Mouse (Mus musculus) heart, embryonic 14.5 days (tissue): ENCODE data around the gene Kif7. TPM values are rescaled to one million over a fixed set of nuclear protein-coding genes. Genes with fewer than 3 reads are reported as not detected.

Experiments used
- ATAC-seq: fragments of 200-750 bp; cut with Nextera tagmentation; 2 replicates; pipeline ENCODE4 v1.8.0; 2017; ENCODE audit warnings: low read depth, moderate TSS enrichment; ENCODE audit not compliant: insufficient number of reproducible peaks, insufficient read depth, low FRiP score
- H3K27ac ChIP-seq, 2 experiments: fragments of 200-500 bp in 1 of 2; fragments of 300-500 bp in 1 of 2; sonication (generic) in 1 of 2; replicated peaks in 1 of 2; 2 replicates each; pipeline ENCODE4 v1.5.1; 2012 to 2014; ENCODE audit warnings: low read depth in 2 of 2, low read length in 2 of 2, control low read depth in 1 of 2, mild to moderate bottlenecking in 1 of 2, mixed read lengths in 1 of 2; ENCODE audit not compliant: control insufficient read depth in 1 of 2, insufficient read depth in 1 of 2
- H3K27me3 ChIP-seq: fragments of 300-500 bp; sonication (generic); 2 replicates; pipeline ENCODE4 v1.6.1; 2014; ENCODE audit warnings: mild to moderate bottlenecking, low read length, control low read depth; ENCODE audit not compliant: control insufficient read depth, insufficient read depth
- H3K36me3 ChIP-seq: fragments of 300-500 bp; sonication (generic); 2 replicates; pipeline ENCODE4 v1.6.1; 2014; ENCODE audit warnings: mild to moderate bottlenecking, control low read depth, low read length, mixed read lengths; ENCODE audit not compliant: control insufficient read depth, insufficient read depth
- H3K4me1 ChIP-seq, 2 experiments: fragments of 200-500 bp in 1 of 2; fragments of 300-500 bp in 1 of 2; sonication (generic) in 1 of 2; 2 replicates each; pipeline ENCODE4 v1.6.1; 2012 to 2014; ENCODE audit warnings: low read length in 2 of 2, control low read depth in 1 of 2, mixed read lengths in 1 of 2; ENCODE audit not compliant: control insufficient read depth in 2 of 2, insufficient read depth in 2 of 2
- H3K4me2 ChIP-seq: fragments of 300-500 bp; sonication (generic); 2 replicates; pipeline ENCODE4 v1.6.1; 2014; ENCODE audit warnings: mild to moderate bottlenecking, low read length
- H3K4me3 ChIP-seq, 2 experiments: fragments of 200-500 bp in 1 of 2; fragments of 300-500 bp in 1 of 2; sonication (generic) in 1 of 2; 2 replicates each; pipeline ENCODE4 v1.5.1; 2012 to 2014; ENCODE audit warnings: low read length in 2 of 2, mild to moderate bottlenecking in 2 of 2, control low read depth in 1 of 2, low read depth in 1 of 2, moderate library complexity in 1 of 2; ENCODE audit not compliant: control insufficient read depth in 1 of 2, insufficient read depth in 1 of 2
- H3K9ac ChIP-seq: fragments of 300-500 bp; sonication (generic); 2 replicates; pipeline ENCODE4 v1.6.1; 2014; ENCODE audit warnings: mild to moderate bottlenecking, low read length
- H3K9me3 ChIP-seq: fragments of 300-500 bp; sonication (generic); 2 replicates; pipeline ENCODE4 v1.6.1; 2016; ENCODE audit warnings: low read length, control low read depth; ENCODE audit not compliant: control insufficient read depth
- WGBS: fragments of 180-500 bp; shearing (Covaris S2); extraction: QIAGEN DNeasy Blood & Tissue Kit; methylation state at CpG from one replicate; pipeline ENCODE4 v1.1.7; 2014; 5-methylcytosine and 5-hydroxymethylcytosine counted together
- polyA plus RNA-seq: library from polyadenylated mRNA; unstranded; fragments of >200 nt; fragmentation: Nextera tagmentation; extraction: Ambion mirVana; gene quantifications from 2 replicates; pipeline ENCODE4 v1.2.1, GENCODE M21; 2014

Gene Kif7
- polyA plus RNA-seq, 1 experiment from 2014 or later, result 2.0 TPM

- Histone ChIP-seq H3K4me1 (peaks cover 0 to 3% of the 10 kb centered on the region in 2 experiments; a peak in 2 of 4 replicates), H3K27ac (no peak overlapping the region), H3K27me3 (no peaks in the 10 kb centered on the region), H3K4me2 (no peak overlapping the region), H3K9ac (no peak overlapping the region), H3K36me3 (no peaks in the 10 kb centered on the region), H3K4me3 (no peak overlapping the region), H3K9me3 (no peaks in the 10 kb centered on the region)
- ATAC-seq, result no peak
- WGBS, result 63% methylated on average over 6 of the region's 6 CpGs
Observed at GRCm38 (mm10) chr7:79747659-79748058, 32.1 kb upstream of the Kif7 start.

GRCm38 (mm10) chr7:79744585-79744984 is 29.1 kb upstream of the Kif7 start:
- 73% methylated on average over 5 of the region's 5 CpGs for WGBS

DNA sequence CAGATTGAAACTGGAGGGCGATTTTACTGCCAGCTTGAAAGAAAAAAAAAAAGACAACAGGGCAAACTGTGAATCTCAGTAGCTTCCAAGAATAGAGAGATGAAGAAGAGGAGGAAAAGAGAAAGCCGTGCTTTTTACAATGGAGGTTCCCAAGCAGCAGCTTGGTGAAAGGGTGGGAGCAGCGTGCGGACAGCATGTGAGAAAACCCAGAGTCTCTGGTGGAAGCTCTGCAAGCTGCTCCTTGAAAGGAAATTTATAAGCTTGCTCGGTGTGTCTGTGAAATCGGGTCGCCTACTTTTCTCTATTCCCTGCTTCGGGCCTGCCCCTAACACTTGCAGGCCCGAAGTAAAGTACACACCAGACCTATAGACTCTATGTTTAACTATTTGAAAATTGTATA is 28.5 kb upstream of the Kif7 start:
- Histone ChIP-seq H3K27me3 (no peaks in the 10 kb centered on the region), H3K27ac (no peak overlapping the region), H3K4me1 (peaks cover 0 to 3% of the 10 kb centered on the region in 2 experiments; a peak in 2 of 4 replicates), H3K4me3 (no peak overlapping the region), H3K9me3 (no peaks in the 10 kb centered on the region), H3K4me2 (no peak overlapping the region), H3K9ac (no peak overlapping the region), H3K36me3 (no peaks in the 10 kb centered on the region)
- ATAC-seq, result no peak
- 89% methylated on average over 9 of the region's 9 CpGs for WGBS

More at GRCm38 (mm10) chr7:79744585-79744984, 29.1 kb upstream of the Kif7 start:
- no peak overlapping the region for H3K4me2 ChIP-seq
- H3K27me3 ChIP-seq, result no peaks in the 10 kb centered on the region
- H3K4me3 ChIP-seq, result no peak overlapping the region
- H3K9me3 ChIP-seq, result no peaks in the 10 kb centered on the region
- ATAC-seq, result no peak
- H3K4me1 ChIP-seq, result peaks cover 0 to 3% of the 10 kb centered on the region in 2 experiments; a peak in 2 of 4 replicates
- H3K27ac ChIP-seq, result no peak overlapping the region
- H3K9ac ChIP-seq, result no peak overlapping the region
- no peaks in the 10 kb centered on the region for H3K36me3 ChIP-seq

DNA sequence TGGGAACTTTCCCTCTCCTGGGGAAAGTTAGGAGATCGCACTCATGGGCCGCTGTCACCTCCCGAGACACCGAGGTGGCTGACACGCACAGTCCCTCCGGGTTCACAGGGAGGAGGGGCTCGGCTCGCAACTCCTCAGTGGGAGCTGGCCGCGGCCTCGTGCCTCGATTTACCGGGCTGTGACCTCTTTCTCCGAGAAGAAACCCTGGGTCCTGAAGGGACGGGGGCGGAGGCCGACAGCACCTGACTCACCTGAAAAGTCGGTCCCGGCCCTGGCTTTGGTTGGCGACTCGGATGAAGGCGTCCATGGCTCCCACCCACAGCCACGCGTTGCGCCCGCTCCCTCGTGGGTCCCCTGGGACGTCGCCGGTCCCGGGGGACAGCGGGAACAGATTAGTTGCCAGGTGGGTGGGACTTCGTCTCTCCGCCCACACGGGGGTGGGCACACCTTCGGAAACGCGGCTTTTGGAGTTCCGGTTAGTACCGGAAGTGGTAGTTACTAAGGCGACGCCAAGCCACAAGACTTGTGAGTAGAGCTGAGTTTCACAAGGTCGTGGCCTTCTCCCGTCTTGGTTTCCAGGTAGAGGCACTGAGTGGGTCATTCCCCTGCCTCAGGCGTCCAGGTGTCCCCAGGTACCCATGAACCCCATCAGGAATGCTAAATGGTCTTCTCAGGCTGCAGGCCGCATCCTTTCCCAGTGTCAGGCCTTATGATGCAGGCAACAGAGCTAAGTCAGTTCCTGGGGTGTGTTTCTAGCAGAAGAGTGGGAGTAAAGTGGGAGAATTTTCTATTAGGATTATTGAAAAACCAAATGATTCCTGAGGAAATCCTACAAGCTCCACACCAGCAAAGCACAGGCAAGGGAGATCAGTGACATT is 27.4 kb upstream of the Kif7 start, which contains the start of the genes Pex11a and Wdr93:
TSS of gene Pex11a (minus strand) at position 473 of the 878 bp plus-strand sequence.
TSS of gene Wdr93 (plus strand) at position 505 of the 878 bp plus-strand sequence.
- peak within 1 kb of the TSS; percentile 94 for H3K4me2 ChIP-seq
- H3K9ac ChIP-seq, result peak within 1 kb of the TSS; percentile 82
- H3K4me3 ChIP-seq, result peak within 1 kb of the TSS; percentile 73
- H3K27me3 ChIP-seq, result no peaks in the 10 kb centered on the region
- no peaks in the 10 kb centered on the region for H3K36me3 ChIP-seq
- no peaks in the 10 kb centered on the region for H3K9me3 ChIP-seq
- H3K4me1 ChIP-seq, result peaks cover 0 to 3% of the 10 kb centered on the region in 2 experiments; a peak in 2 of 4 replicates
- peak; percentile 85 for ATAC-seq
- 0 out of 4 replicates have a peak within 1 kb of the TSS, but pooled peaks of 1 of the 2 experiments have one; percentile 24 for H3K27ac ChIP-seq
- WGBS, result 3% methylated on average over 46 of the region's 46 CpGs

DNA sequence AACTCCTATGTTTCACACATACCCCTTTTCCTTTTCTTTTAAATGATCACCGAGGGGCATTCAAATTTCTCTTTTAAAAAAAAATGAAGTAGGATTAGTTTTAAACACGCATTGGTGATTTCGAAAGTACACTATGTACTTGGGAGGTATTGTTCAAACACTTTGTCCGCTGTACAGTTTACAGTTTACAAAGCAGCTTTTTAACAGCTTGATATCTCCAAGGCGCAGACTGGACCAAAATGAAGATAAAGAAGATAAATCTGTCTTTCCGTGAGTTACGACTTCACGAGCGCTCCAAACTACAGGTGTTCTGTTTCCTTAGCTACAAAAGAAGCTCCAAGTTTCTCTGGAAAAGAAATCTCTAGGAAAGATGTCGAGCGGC is 26.7 kb upstream of the Kif7 start:
- ATAC-seq, result no peak
- Histone ChIP-seq H3K4me3 (peak overlapping the region; percentile 73), H3K9me3 (no peaks in the 10 kb centered on the region), H3K27me3 (no peaks in the 10 kb centered on the region), H3K36me3 (peaks cover 5% of the 10 kb centered on the region), H3K4me1 (peaks cover 0 to 3% of the 10 kb centered on the region in 2 experiments; a peak in 2 of 4 replicates), H3K9ac (peak overlapping the region; percentile 82), H3K27ac (no peak overlapping the region), H3K4me2 (peak overlapping the region; percentile 94)
- WGBS, result 20% methylated on average over 11 of the region's 11 CpGs

- no peak for ATAC-seq
- Histone ChIP-seq H3K9me3 (no peaks in the 10 kb centered on the region), H3K27me3 (no peaks in the 10 kb centered on the region), H3K4me2 (no peak overlapping the region), H3K4me3 (no peak overlapping the region), H3K36me3 (peaks cover 13% of the 10 kb centered on the region), H3K9ac (no peak overlapping the region), H3K4me1 (peaks cover 0 to 3% of the 10 kb centered on the region in 2 experiments; a peak in 2 of 4 replicates), H3K27ac (no peak overlapping the region)
- 75% methylated on average over 4 of the region's 4 CpGs for WGBS
Observed at GRCm38 (mm10) chr7:79740279-79740678, 24.8 kb upstream of the Kif7 start.

GRCm38 (mm10) chr7:79738913-79739312 is 23.4 kb upstream of the Kif7 start:
- H3K27ac ChIP-seq, result no peak overlapping the region
- no peak overlapping the region for H3K9ac ChIP-seq
- no peak for ATAC-seq
- no peaks in the 10 kb centered on the region for H3K9me3 ChIP-seq
- WGBS, result 94% methylated on average over 2 of the region's 2 CpGs
- H3K36me3 ChIP-seq, result peaks cover 13% of the 10 kb centered on the region
- H3K4me1 ChIP-seq, result peaks cover 0 to 3% of the 10 kb centered on the region in 2 experiments; a peak in 2 of 4 replicates
- no peak overlapping the region for H3K4me2 ChIP-seq
- no peak overlapping the region for H3K4me3 ChIP-seq
- no peaks in the 10 kb centered on the region for H3K27me3 ChIP-seq
